Mouse (Mus musculus) hindbrain, embryonic 13.5 days (tissue): ENCODE measurements at regions not wholly inside any gene's neighbourhood (a gene's known extent, or its start where the extent isn't known, plus 50 kb on each side); places are given as distances from the start of the nearest gene placed in this dataset.

Source experiments
- ATAC-seq: fragments of 200-750 bp; cut with Nextera tagmentation; 2 replicates; pipeline ENCODE4 v1.8.0; 2017; ENCODE audit warnings: moderate TSS enrichment; ENCODE audit not compliant: low FRiP score
- H3K27ac ChIP-seq: fragments of 300-500 bp; sonication (generic); 2 replicates; pipeline ENCODE4 v1.5.1; 2015; ENCODE audit warnings: inconsistent platforms, mild to moderate bottlenecking, moderate library complexity
- H3K27me3 ChIP-seq: fragments of 300-500 bp; sonication (generic); 2 replicates; pipeline ENCODE4 v1.6.1; 2015; ENCODE audit warnings: mild to moderate bottlenecking, inconsistent platforms
- H3K36me3 ChIP-seq: fragments of 300-500 bp; sonication (generic); 2 replicates; pipeline ENCODE4 v1.6.1; 2015; ENCODE audit warnings: mild to moderate bottlenecking, inconsistent platforms
- H3K4me1 ChIP-seq: fragments of 300-500 bp; sonication (generic); replicated peaks from 2 replicates; pipeline ENCODE4 v1.6.1; 2015; ENCODE audit warnings: inconsistent platforms
- H3K4me2 ChIP-seq: fragments of 300-500 bp; sonication (generic); 2 replicates; pipeline ENCODE4 v1.6.1; 2015; ENCODE audit warnings: inconsistent platforms, mild to moderate bottlenecking, moderate library complexity
- H3K4me3 ChIP-seq: fragments of 300-500 bp; sonication (generic); 2 replicates; pipeline ENCODE4 v1.5.1; 2015; ENCODE audit warnings: mild to moderate bottlenecking, inconsistent platforms
- H3K9ac ChIP-seq: fragments of 300-500 bp; sonication (generic); 2 replicates; pipeline ENCODE4 v1.6.1; 2015; ENCODE audit warnings: mild to moderate bottlenecking, inconsistent platforms
- H3K9me3 ChIP-seq: fragments of 300-500 bp; sonication (generic); 2 replicates; pipeline ENCODE4 v1.6.1; 2016; ENCODE audit warnings: inconsistent platforms
- whole genome bisulfite sequencing: fragments of 180-500 bp; shearing (Covaris S2); methylation state at CpG from one replicate; pipeline ENCODE4 v1.1.7; 2015; 5-methylcytosine and 5-hydroxymethylcytosine counted together

DNA sequence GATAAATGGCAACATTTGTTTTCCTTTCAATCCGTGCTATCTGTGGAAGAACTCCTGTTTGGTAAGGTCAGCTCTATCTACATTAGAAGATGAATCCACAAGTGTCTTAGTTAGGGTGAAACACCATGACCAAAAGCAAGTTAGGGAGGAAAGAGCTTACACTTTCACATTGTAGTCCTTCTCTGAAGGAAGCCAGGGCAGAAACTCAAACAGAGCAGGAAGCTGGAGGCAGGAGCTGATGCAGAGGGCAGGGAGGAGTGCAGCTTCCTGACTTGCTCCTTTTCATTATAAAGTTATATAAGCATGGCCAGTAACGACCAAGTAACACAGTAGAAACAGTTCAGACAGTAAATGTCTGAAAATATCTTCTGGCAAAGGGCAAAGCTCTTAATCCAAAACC, 117.9 kb upstream of the Gnao1 start:
- Histone ChIP-seq H3K27ac (no peak overlapping the region), H3K4me1 (peaks cover 14% of the 10 kb centered on the region; the same call in 1 of the 2 replicates), H3K9me3 (no peaks in the 10 kb centered on the region), H3K36me3 (no peaks in the 10 kb centered on the region), H3K9ac (no peak overlapping the region), H3K27me3 (no peaks in the 10 kb centered on the region), H3K4me3 (no peak overlapping the region), H3K4me2 (no peak overlapping the region)
- ATAC-seq: no peak
- WGBS: 81% methylated on average over 2 of the region's 2 CpGs

DNA sequence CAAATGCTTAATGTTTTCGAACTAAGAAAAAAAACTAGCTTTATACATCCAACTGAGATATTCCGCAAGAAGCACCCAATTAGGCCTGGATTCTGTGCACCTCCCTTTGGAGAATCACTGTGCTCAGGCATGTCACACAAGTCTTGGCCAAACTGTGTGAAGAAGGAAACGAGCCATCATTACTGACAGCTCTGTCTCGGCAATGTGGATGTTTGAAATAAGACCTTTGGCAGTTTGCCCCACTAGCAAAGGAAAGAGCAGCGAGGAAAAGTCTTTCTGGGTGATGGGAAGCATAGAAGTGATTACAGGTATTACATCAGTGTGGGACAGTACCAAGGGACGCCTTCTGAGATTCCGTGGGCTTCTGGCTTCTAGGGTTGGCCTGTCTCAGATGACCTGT, 112.6 kb upstream of the Gnao1 start:
- WGBS: 80% methylated on average over 7 of the region's 7 CpGs
- Histone ChIP-seq H3K4me1 (0 out of 2 replicates have a peak, but pooled peaks cover 3% of the 10 kb centered on the region), H3K36me3 (no peaks in the 10 kb centered on the region), H3K9me3 (no peaks in the 10 kb centered on the region), H3K27me3 (no peaks in the 10 kb centered on the region), H3K4me3 (no peak overlapping the region), H3K27ac (0 out of 2 replicates have a peak overlapping the region, but pooled peaks have one; percentile 5), H3K9ac (no peak overlapping the region), H3K4me2 (no peak overlapping the region)
- ATAC-seq: no peak

DNA sequence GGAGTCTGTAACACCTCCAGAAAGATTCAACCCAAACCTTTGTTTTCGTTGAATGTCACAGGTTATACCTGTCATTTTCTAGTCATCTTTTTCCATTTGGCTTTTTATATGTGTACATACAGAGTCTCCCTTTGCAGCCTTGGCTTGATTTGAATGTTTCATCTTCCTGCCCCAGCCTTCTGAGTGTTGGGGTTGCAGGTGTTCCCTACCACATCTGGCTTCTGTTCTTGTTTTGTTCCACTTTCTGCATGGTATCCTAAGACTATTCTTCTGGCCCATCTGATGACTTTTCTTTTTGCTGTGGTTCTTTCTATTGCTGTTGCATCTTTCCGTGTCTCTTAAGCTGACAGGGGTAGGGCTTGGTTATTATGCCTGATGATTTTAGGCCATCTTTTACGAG, 111.3 kb upstream of the Gnao1 start:
- no peak overlapping the region for H3K9ac ChIP-seq
- ATAC-seq: no peak
- no peaks in the 10 kb centered on the region for H3K36me3 ChIP-seq
- H3K4me2 ChIP-seq: no peak overlapping the region
- H3K9me3 ChIP-seq: no peaks in the 10 kb centered on the region
- 0 out of 2 replicates have a peak, but pooled peaks cover 3% of the 10 kb centered on the region for H3K4me1 ChIP-seq
- H3K27me3 ChIP-seq: no peaks in the 10 kb centered on the region
- 96% methylated on average over 3 of the region's 3 CpGs for WGBS
- H3K4me3 ChIP-seq: no peak overlapping the region
- H3K27ac ChIP-seq: no peak overlapping the region

DNA sequence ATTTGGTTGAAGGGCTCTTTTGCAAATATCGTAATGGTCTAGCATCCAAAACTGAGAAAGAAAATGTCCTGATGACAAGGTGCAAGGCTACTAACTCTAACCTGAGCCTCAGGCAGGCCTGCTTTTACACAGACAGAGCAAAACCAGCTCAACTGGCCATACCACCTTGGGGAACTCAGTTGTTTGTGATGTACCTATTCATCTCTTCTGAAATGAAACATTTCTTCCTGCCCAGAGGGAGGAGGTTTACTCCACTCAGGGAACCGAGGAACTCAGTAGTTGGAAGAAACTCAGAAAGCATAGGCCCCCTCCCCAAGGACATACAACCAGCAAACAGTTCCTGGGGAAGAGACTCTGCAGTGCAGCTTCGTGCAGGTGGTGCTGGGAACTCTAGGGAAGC, 108.4 kb upstream of the Gnao1 start:
- no peak overlapping the region for H3K27ac ChIP-seq
- 0 out of 2 replicates have a peak, but pooled peaks cover 3% of the 10 kb centered on the region for H3K4me1 ChIP-seq
- no peaks in the 10 kb centered on the region for H3K27me3 ChIP-seq
- no peak for ATAC-seq
- no peaks in the 10 kb centered on the region for H3K36me3 ChIP-seq
- H3K4me2 ChIP-seq: no peak overlapping the region
- H3K4me3 ChIP-seq: no peak overlapping the region
- no peaks in the 10 kb centered on the region for H3K9me3 ChIP-seq
- H3K9ac ChIP-seq: no peak overlapping the region
- WGBS: 79% methylated on average over 3 of the region's 3 CpGs

DNA sequence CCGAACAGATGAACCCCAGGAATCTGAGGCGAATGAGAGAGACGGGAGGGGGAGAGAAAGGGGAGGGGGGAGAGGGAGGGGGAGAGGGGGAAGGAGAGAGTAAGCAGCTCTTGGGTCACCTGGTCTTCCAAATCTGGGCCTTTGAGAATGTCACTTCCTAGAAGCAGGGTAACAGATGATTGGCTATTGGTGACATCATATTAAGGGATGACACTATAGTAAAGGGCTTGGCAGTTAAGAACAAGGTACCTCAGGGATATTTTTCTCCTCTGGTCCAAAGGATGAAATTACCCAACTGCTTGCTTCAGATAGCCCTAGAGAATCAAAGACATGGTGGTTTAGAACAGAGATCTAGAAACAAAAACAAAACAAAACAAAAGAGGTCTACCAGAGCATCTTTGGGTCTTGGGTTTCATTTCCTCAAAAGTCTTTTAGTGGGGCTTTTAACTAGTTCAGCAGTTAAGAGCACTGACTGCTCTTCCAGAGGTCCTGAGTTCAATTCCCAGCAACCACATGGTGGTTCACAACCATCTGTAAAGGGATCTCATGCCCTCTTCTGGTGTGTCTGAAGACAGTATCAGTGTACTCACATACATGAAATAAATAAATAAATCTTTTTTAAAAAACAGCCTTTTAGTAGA, 97.6 kb upstream of the Gnao1 start:
- no peaks in the 10 kb centered on the region for H3K4me1 ChIP-seq
- no peaks in the 10 kb centered on the region for H3K36me3 ChIP-seq
- no peaks in the 10 kb centered on the region for H3K9me3 ChIP-seq
- H3K27me3 ChIP-seq: no peaks in the 10 kb centered on the region
- ATAC-seq: no peak
- H3K4me3 ChIP-seq: no peak overlapping the region
- no peak overlapping the region for H3K27ac ChIP-seq
- H3K9ac ChIP-seq: no peak overlapping the region
- H3K4me2 ChIP-seq: no peak overlapping the region
- 85% methylated on average over 3 of the region's 3 CpGs for WGBS

DNA sequence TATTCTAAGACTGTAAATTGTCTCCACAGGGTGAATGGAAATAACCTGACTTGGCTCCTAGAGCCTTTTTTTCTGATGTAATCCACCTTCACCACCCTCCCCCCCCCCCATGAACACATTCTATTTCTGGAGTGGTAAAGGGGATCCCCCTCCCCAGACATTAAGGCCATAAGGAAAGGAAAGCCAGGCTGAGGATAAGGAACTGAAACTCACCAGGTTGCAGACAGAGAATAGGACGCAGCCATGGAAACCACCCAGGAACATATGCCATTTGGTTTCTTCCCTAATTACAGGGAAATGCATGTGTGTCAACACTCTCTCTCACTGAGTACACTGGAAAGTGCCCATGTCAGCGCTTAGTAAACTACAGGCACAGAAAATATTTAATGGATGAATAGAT, 96.5 kb upstream of the Gnao1 start:
- H3K9me3 ChIP-seq: no peaks in the 10 kb centered on the region
- no peak overlapping the region for H3K4me3 ChIP-seq
- 79% methylated on average over 2 of the region's 2 CpGs for WGBS

DNA sequence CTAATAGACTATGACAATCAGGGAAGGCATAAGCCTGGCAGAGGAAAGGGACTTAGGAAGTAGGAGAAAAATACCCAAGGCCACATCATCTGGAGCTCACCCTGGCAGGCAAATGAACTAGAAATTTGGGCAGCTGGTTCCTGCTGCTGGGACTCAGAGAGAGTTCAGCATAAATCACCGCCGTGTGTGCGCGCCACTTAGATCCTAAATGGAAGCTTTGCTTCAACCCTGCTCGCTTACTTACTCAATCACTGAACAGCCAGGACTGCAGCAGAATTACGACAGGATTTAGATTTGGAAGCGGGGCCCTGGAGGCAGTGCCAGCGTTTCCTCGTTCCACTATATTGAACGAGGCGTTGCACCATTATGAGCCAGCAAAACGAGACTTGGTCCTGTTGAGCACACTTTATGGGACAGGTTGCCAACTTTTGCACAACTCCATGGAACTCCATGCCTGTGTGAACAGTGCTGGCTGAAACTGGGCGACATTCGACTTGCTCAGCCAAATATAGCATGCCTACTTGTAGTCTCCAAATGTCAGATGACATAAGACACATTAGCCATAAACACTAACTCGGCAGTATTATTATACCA, 84.8 kb upstream of the Gnao1 start:
- Histone ChIP-seq H3K4me2 (no peak overlapping the region), H3K27ac (no peak overlapping the region), H3K9ac (no peak overlapping the region), H3K27me3 (0 out of 2 replicates have a peak, but pooled peaks cover 3% of the 10 kb centered on the region), H3K4me3 (no peak overlapping the region), H3K4me1 (peaks cover 17% of the 10 kb centered on the region), H3K36me3 (no peaks in the 10 kb centered on the region), H3K9me3 (no peaks in the 10 kb centered on the region)
- 80% methylated on average over 15 of the region's 15 CpGs for WGBS
- ATAC-seq: no peak

More for the DNA sequence above, 96.5 kb upstream of the Gnao1 start:
- H3K9ac ChIP-seq: no peak overlapping the region
- H3K4me2 ChIP-seq: no peak overlapping the region
- ATAC-seq: no peak
- H3K27me3 ChIP-seq: no peaks in the 10 kb centered on the region
- no peaks in the 10 kb centered on the region for H3K36me3 ChIP-seq
- no peaks in the 10 kb centered on the region for H3K4me1 ChIP-seq
- no peak overlapping the region for H3K27ac ChIP-seq

DNA sequence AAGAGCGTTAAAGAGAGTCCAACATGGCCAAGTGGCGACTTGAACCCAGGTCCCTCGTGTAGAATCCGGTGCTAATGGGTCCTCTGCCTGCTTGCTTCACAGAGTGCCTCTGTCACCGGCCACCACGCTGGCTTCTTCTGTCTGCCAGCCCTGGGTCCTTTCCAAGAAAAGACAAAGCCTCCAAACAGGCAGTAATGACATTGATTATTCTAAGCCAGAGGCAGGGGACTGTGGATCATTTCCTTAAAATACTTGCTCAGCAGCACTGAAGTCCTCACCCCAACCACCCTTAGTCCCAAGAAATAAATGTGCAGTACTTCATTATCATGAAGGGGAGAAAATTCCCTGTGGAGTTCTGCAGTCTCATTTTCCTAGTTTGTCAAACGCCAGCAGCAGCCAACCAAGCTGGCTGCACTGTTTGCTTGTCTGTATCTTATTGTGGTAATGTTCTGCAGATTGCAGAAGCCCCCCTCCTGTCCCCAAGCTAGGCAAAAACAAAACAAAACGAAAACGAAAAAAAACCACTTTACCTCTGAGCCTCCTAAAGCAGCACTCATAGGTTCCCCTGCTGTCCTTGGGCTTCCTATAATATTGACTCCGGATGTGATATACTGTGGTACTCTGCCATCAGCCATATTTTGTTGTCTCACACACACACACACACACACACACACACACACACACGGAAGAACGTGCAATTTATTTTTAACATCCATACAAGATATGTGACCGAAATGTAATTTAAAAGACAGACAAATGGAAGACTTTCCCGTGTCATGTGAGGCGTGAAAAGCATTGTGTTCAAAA, 80.4 kb upstream of the Gnao1 start:
- Histone ChIP-seq H3K4me3 (no peak overlapping the region), H3K9me3 (no peaks in the 10 kb centered on the region), H3K4me1 (peaks cover 22% of the 10 kb centered on the region), H3K27me3 (0 out of 2 replicates have a peak, but pooled peaks cover 3% of the 10 kb centered on the region), H3K36me3 (no peaks in the 10 kb centered on the region), H3K27ac (peak overlapping the region; percentile 64), H3K9ac (0 out of 2 replicates have a peak overlapping the region, but pooled peaks have one; percentile 8), H3K4me2 (no peak overlapping the region)
- 0 out of 2 replicates have a peak, but pooled peaks have one; percentile 59 for ATAC-seq
- WGBS: 53% methylated on average over 15 of the region's 15 CpGs

DNA sequence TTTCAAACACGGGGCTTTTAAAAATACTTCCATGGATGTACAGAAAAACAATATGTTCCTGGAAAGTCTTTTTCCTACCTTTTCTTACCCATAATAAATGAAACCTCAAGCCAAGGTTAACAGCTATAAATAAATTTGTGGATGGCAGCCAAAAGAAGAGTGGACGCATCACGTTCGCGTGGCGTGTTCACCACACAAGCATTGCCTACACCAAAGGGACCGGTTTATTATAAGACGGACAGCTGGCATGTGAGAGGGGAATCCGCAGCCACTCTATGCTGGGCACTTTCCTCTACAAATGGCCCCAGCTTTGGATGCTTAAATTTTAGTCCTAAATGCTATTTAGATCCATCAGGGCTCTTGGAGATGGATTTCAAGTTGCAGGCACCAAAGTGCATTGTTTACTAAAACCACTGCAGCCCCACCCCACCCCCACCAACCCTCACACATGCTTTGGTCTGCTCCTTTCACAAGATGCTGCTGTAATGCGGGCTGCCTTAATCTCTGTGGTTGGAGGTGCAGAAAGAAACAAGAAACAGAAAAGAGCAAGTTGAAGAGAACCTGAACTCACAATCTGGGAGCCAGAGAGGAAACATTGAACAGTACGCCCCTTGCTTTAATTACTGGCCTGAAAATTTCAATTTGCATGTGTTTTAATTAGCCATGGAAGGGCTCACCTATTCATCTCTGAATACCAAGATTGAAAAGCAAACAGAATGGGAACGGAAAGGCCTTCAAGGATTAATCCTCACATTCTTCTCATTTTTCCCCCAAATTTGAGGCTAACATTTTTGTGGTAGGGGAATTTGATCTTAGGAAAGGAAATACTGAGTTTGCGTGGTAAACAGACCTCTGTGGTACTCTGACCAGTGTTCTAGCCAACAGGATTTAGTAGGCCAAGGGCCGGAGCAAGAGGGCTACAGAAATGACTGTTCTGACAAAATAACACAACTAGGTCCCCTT, 78.7 kb upstream of the Gnao1 start:
- H3K4me3 ChIP-seq: no peak overlapping the region
- 64% methylated on average over 14 of the region's 14 CpGs for WGBS
- no peaks in the 10 kb centered on the region for H3K27me3 ChIP-seq
- no peak overlapping the region for H3K27ac ChIP-seq
- no peak for ATAC-seq
- no peak overlapping the region for H3K4me2 ChIP-seq
- no peaks in the 10 kb centered on the region for H3K36me3 ChIP-seq
- peaks cover 22% of the 10 kb centered on the region for H3K4me1 ChIP-seq
- H3K9ac ChIP-seq: no peak overlapping the region
- H3K9me3 ChIP-seq: no peaks in the 10 kb centered on the region

DNA sequence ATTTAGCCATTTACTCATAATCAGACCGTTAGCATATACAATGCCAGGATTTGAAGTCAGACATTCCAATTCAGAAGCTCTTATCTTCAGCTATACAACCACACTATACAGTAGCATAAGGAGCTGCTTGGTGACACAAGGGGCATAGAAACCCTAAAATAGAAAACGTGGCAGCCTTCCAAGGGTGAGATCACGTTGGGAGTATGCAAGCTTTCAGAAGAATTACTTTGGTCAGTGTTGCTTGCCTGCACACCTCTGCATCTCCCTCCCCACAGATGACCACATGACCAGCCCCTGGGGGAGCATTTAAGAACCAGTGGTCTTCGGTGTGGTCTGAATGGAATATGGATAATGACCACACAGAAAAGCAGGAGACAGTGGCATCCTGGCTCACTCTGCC, 74.9 kb upstream of the Gnao1 start:
- Histone ChIP-seq H3K4me1 (peaks cover 8% of the 10 kb centered on the region), H3K36me3 (no peaks in the 10 kb centered on the region), H3K4me2 (no peak overlapping the region), H3K9me3 (no peaks in the 10 kb centered on the region), H3K4me3 (no peak overlapping the region), H3K9ac (no peak overlapping the region), H3K27ac (no peak overlapping the region), H3K27me3 (no peaks in the 10 kb centered on the region)
- ATAC-seq: no peak
- 79% methylated on average over 4 of the region's 4 CpGs for WGBS

DNA sequence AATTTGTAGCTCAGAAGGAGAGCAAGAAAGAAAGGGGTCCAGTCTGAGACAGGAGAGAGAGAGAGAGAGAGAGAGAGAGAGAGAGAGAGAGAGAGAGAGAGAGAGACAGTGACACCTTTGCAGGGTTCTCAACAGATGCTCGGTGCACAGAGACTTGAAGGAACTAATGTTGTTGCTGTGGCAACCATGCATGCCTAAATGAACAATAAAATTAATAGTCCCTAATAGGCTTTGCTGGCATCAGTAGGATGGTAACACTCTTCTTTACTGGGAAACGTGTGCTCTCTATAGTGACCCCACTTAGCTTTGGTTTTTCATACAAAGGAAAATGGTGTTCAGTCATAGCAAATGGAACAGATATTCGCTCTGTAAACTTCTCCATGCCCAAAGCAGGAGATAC, 69.5 kb upstream of the Gnao1 start:
- no peaks in the 10 kb centered on the region for H3K36me3 ChIP-seq
- H3K4me3 ChIP-seq: no peak overlapping the region
- H3K27me3 ChIP-seq: no peaks in the 10 kb centered on the region
- no peak overlapping the region for H3K9ac ChIP-seq
- H3K9me3 ChIP-seq: no peaks in the 10 kb centered on the region
- peaks cover 4% of the 10 kb centered on the region; the same call in 1 of the 2 replicates for H3K4me1 ChIP-seq
- ATAC-seq: no peak
- H3K27ac ChIP-seq: no peak overlapping the region
- H3K4me2 ChIP-seq: no peak overlapping the region
- 56% methylated on average over 3 of the region's 3 CpGs for WGBS

DNA sequence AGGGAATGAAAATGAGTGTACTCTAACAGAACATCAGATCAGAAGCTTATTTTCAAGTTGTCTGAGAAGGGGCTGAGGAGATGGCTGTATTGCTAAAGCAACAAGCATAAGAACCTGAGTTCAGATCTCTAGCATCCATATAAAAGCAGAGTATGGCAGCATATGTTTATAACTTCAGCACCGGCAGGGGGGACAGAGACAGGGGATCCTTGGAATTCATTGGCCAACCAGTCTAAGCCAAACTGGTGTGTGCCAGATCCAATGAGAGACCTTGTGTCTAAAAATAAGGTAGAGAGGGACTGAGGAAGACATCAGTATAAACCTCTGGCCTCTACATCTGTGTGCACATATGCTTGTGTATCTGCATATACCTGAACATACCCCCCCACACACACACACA, 61.0 kb upstream of the Gnao1 start:
- Histone ChIP-seq H3K9ac (no peak overlapping the region), H3K4me3 (no peak overlapping the region), H3K4me1 (0 out of 2 replicates have a peak, but pooled peaks cover 4% of the 10 kb centered on the region), H3K4me2 (no peak overlapping the region), H3K9me3 (no peaks in the 10 kb centered on the region), H3K27ac (no peak overlapping the region), H3K36me3 (no peaks in the 10 kb centered on the region), H3K27me3 (no peaks in the 10 kb centered on the region)
- no peak for ATAC-seq
- WGBS: 81% methylated on average over 1 of the region's 1 CpGs
